Mouse (Mus musculus): ENCODE results near the gene Nbr1. TPM values are rescaled to one million over a fixed set of nuclear protein-coding genes. Genes with fewer than 3 reads are reported as not detected.
"Not testable (repeated sequence)": the region's sequence is repeated elsewhere in the genome, so short reads cannot be mapped to it uniquely, and the experiment has no call there.

The Nbr1 gene
- polyA plus RNA-seq, 1 experiment from 2014 or later, result 50.9 TPM

DNA sequence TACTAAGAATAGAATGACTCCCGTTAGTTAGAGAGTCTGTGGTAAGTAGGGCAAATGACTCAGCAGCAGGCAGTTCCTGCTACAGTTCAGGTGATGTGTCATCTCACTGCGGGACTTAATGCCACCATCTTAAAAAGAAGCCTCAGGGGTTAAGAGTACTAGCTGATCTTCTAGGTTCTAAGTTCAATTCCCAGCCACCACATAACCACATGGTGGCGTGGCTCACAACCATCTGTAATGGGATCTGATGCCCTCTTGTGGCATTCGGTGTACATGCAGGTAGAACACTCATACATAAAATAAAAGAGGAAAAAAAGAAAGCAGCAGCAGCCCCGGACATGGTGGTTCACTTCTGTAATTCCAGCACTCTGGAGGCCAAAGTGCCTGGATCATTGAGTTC is 10.4 kb downstream of the Nbr1 start:
- Histone ChIP-seq H3K4me3 (ENCODE audit: low read depth, low read length) (no peak overlapping the region), H3K27ac (ENCODE audit: low read depth) (no peak overlapping the region), H3K27me3 (replicated peaks; ENCODE audit: control insufficient read depth, insufficient read depth, low read length) (no peaks in the 10 kb centered on the region), H3K9ac (ENCODE audit: low read length) (no peak overlapping the region), H3K4me1 (replicated peaks; ENCODE audit: control insufficient read depth, insufficient read depth, low read length) (no peaks in the 10 kb centered on the region), H3K9me3 (ENCODE audit: control insufficient read depth, low read length) (no peaks in the 10 kb centered on the region), H3K36me3 (ENCODE audit: control insufficient read depth, insufficient read depth, low read length) (peaks cover 74% of the 10 kb centered on the region), H3K4me2 (ENCODE audit: low read length) (no peak overlapping the region)
- 45% methylated on average over 5 of the region's 5 CpGs for WGBS
- ATAC-seq (replicated peaks; ENCODE audit: low FRiP score, low TSS enrichment, low read depth) (no peak; the same call in 1 of the 2 replicates), DNase-seq (ENCODE audit: low spot score) (peak; percentile 67)

GRCm38 (mm10) chr11:101568421-101568820 is 16.5 kb downstream of the Nbr1 start:
- Histone ChIP-seq H3K27me3 (replicated peaks; ENCODE audit: control insufficient read depth, insufficient read depth, low read length) (no peaks in the 10 kb centered on the region), H3K4me2 (ENCODE audit: low read length) (no peak overlapping the region), H3K4me1 (replicated peaks; ENCODE audit: control insufficient read depth, insufficient read depth, low read length) (no peaks in the 10 kb centered on the region), H3K9me3 (ENCODE audit: control insufficient read depth, low read length) (no peaks in the 10 kb centered on the region), H3K9ac (ENCODE audit: low read length) (no peak overlapping the region), H3K4me3 (ENCODE audit: low read depth, low read length) (no peak overlapping the region), H3K36me3 (ENCODE audit: control insufficient read depth, insufficient read depth, low read length) (peaks cover 90% of the 10 kb centered on the region), H3K27ac (ENCODE audit: low read depth) (no peak overlapping the region)
- DNase-seq (ENCODE audit: low spot score), result no peak
- 83% methylated on average over 3 of the region's 3 CpGs for WGBS
- ATAC-seq (replicated peaks; ENCODE audit: low FRiP score, low TSS enrichment, low read depth), result no peak

- ATAC-seq (replicated peaks; ENCODE audit: low FRiP score, low TSS enrichment, low read depth), result no peak
- Histone ChIP-seq H3K9ac (ENCODE audit: low read length) (no peak overlapping the region), H3K36me3 (ENCODE audit: control insufficient read depth, insufficient read depth, low read length) (peaks cover 99% of the 10 kb centered on the region), H3K4me1 (replicated peaks; ENCODE audit: control insufficient read depth, insufficient read depth, low read length) (no peaks in the 10 kb centered on the region), H3K4me3 (ENCODE audit: low read depth, low read length) (no peak overlapping the region), H3K4me2 (ENCODE audit: low read length) (no peak overlapping the region), H3K27ac (ENCODE audit: low read depth) (no peak overlapping the region), H3K27me3 (replicated peaks; ENCODE audit: control insufficient read depth, insufficient read depth, low read length) (no peaks in the 10 kb centered on the region), H3K9me3 (ENCODE audit: control insufficient read depth, low read length) (no peaks in the 10 kb centered on the region)
- DNase-seq (ENCODE audit: low spot score), result no peak
- 83% methylated on average over 6 of the region's 6 CpGs for WGBS
Measured at GRCm38 (mm10) chr11:101576116-101576515, 24.2 kb downstream of the Nbr1 start.

GRCm38 (mm10) chr11:101581081-101581764 is 29.3 kb downstream of the Nbr1 start:
- peaks cover 49% of the 10 kb centered on the region for H3K36me3 ChIP-seq (ENCODE audit: control insufficient read depth, insufficient read depth, low read length)
- no peaks in the 10 kb centered on the region for H3K4me1 ChIP-seq (replicated peaks; ENCODE audit: control insufficient read depth, insufficient read depth, low read length)
- no peak overlapping the region for H3K4me3 ChIP-seq (ENCODE audit: low read depth, low read length)
- 71% methylated on average over 6 of the region's 6 CpGs for WGBS
- H3K27me3 ChIP-seq (replicated peaks; ENCODE audit: control insufficient read depth, insufficient read depth, low read length), result no peaks in the 10 kb centered on the region
- H3K9ac ChIP-seq (ENCODE audit: low read length), result no peak overlapping the region
- H3K27ac ChIP-seq (ENCODE audit: low read depth), result no peak overlapping the region
- H3K9me3 ChIP-seq (ENCODE audit: control insufficient read depth, low read length), result no peaks in the 10 kb centered on the region
- H3K4me2 ChIP-seq (ENCODE audit: low read length), result peak overlapping the region; percentile 64; the same call in 1 of the 2 replicates
- no peak for ATAC-seq (replicated peaks; ENCODE audit: low FRiP score, low TSS enrichment, low read depth)
- no peak for DNase-seq (ENCODE audit: low spot score)

DNA sequence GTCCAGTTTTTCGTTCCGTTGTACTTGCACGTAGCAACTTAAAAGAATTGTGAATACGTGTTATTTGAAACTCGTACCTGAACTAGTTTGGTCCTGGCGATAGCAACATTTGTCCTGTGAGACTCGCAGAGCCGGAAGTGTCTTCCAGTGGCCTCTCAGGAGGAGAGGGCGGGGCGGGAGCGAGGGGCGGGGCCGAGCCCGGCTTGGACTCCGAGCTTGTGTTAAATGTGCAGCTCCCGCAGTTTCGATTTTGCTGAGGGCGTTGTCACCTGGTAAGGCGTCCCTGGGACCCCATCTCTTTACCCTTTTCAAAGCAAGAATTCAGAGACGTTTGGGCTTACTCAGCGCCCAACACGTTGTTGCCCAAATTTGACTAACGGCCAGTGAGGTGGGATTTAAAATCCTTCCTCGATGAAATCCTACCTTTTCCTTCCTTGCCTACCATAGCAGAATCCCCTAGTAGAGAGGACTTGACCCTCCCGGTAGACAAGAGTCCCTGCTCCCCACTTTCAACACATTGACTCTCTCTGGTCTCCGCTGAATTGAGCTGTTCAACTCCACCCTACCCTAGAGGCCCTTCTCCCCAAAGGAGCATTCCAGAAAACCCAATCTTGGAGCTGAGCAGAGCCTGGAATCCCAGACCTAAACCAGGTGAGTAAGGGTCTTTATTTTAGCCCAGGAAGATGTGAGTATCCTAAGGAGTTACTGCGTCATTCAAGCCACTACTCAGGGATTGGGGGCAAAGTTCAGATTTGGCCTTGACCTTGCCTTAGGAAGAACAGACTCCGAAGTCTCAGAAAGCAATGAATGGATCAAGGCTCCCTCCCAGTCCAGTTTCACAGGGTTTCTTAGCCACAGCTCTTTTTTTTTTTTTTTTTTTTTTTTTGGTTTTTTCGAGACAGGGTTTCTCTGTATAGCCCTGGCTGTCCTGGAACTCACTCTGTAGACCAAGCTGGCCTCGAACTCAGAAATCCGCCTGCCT is 30.4 kb downstream of the Nbr1 start, which contains the start of gene Tmem106a:
TSS of gene Tmem106a (plus strand) at position 189 of the 982 bp plus-strand sequence.
- no peaks in the 10 kb centered on the region for H3K4me1 ChIP-seq (replicated peaks; ENCODE audit: control insufficient read depth, insufficient read depth, low read length)
- WGBS, result 17% methylated on average over 30 of the region's 31 CpGs
- H3K4me3 ChIP-seq (ENCODE audit: low read depth, low read length), result peak within 1 kb of the TSS; percentile 44
- H3K36me3 ChIP-seq (ENCODE audit: control insufficient read depth, insufficient read depth, low read length), result peaks cover 38% of the 10 kb centered on the region
- peak within 1 kb of the TSS; percentile 64 for H3K4me2 ChIP-seq (ENCODE audit: low read length)
- 0 out of 2 replicates have a peak within 1 kb of the TSS, but pooled peaks have one; percentile 6 for H3K27ac ChIP-seq (ENCODE audit: low read depth)
- no peaks in the 10 kb centered on the region for H3K27me3 ChIP-seq (replicated peaks; ENCODE audit: control insufficient read depth, insufficient read depth, low read length)
- peak; percentile 85 for DNase-seq (ENCODE audit: low spot score)
- H3K9me3 ChIP-seq (ENCODE audit: control insufficient read depth, low read length), result no peaks in the 10 kb centered on the region
- ATAC-seq (replicated peaks; ENCODE audit: low FRiP score, low TSS enrichment, low read depth), result peak; percentile 82
- H3K9ac ChIP-seq (ENCODE audit: low read length), result peak within 1 kb of the TSS; percentile 49; the same call in 1 of the 2 replicates

DNA sequence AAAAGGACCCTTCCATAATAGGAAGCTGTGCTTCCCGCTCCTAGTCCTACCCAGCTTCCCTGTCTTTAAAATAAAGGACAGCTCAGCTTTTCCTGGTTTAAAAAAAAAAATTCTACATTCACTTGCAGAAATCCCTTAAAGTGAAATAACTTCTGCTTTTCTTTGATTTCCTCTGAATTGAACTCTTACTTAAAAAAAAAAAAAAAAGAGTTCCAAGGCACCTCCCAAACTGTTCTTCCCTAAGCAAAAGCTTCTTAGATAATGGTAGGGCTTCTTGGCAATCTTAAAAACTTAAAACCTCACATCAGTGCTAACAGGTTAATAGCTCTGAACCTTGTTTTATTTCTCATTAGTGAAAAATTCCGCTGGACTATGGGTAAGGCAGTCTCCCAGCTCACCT is 31.3 kb downstream of the Nbr1 start:
- WGBS, result 87% methylated on average over 2 of the region's 2 CpGs
- ATAC-seq (replicated peaks; ENCODE audit: low FRiP score, low TSS enrichment, low read depth) (no peak), DNase-seq (ENCODE audit: low spot score) (no peak)
- Histone ChIP-seq H3K9me3 (ENCODE audit: control insufficient read depth, low read length) (no peaks in the 10 kb centered on the region), H3K27ac (ENCODE audit: low read depth) (no peak overlapping the region), H3K27me3 (replicated peaks; ENCODE audit: control insufficient read depth, insufficient read depth, low read length) (no peaks in the 10 kb centered on the region), H3K4me1 (replicated peaks; ENCODE audit: control insufficient read depth, insufficient read depth, low read length) (no peaks in the 10 kb centered on the region), H3K4me2 (ENCODE audit: low read length) (no peak overlapping the region), H3K9ac (ENCODE audit: low read length) (no peak overlapping the region), H3K36me3 (ENCODE audit: control insufficient read depth, insufficient read depth, low read length) (peaks cover 29% of the 10 kb centered on the region), H3K4me3 (ENCODE audit: low read depth, low read length) (no peak overlapping the region)

- 100% methylated on average over 1 of the region's 1 CpGs for WGBS
- H3K27ac ChIP-seq (ENCODE audit: low read depth); H3K4me3 ChIP-seq (ENCODE audit: low read depth, low read length); ATAC-seq (replicated peaks; ENCODE audit: low FRiP score, low TSS enrichment, low read depth); H3K27me3 ChIP-seq (replicated peaks; ENCODE audit: control insufficient read depth, insufficient read depth, low read length); H3K4me2 ChIP-seq (ENCODE audit: low read length); DNase-seq (ENCODE audit: low spot score); H3K9me3 ChIP-seq (ENCODE audit: control insufficient read depth, low read length); H3K4me1 ChIP-seq (replicated peaks; ENCODE audit: control insufficient read depth, insufficient read depth, low read length); H3K9ac ChIP-seq (ENCODE audit: low read length): not testable (repeated sequence)
- H3K36me3 ChIP-seq (ENCODE audit: control insufficient read depth, insufficient read depth, low read length), result peaks cover 12% of the 10 kb centered on the region
Measured at GRCm38 (mm10) chr11:101585031-101585430, 33.1 kb downstream of the Nbr1 start.

DNA sequence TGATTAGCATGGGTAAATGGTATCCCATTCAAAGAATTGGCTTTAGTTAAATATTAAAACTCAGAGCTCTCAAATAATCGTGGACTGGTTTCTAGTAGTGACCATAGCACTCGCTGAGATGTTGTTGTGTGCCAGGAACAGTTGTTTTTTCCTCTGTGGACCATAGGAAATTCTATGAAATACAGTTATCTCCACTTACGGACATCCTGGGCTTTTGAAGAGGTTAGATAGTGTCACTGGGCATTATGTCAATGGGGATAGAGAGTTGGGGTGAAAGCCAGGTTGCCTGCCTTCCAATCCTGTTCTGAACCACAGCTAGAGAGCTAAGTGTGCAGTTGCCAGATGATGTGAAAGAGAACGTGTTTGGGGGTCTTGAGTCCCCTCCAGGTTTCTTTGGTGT is 33.9 kb downstream of the Nbr1 start:
- Histone ChIP-seq H3K27ac (ENCODE audit: low read depth) (no peak overlapping the region), H3K9me3 (ENCODE audit: control insufficient read depth, low read length) (no peaks in the 10 kb centered on the region), H3K9ac (ENCODE audit: low read length) (no peak overlapping the region), H3K36me3 (ENCODE audit: control insufficient read depth, insufficient read depth, low read length) (peaks cover 4% of the 10 kb centered on the region), H3K4me3 (ENCODE audit: low read depth, low read length) (no peak overlapping the region), H3K27me3 (replicated peaks; ENCODE audit: control insufficient read depth, insufficient read depth, low read length) (no peaks in the 10 kb centered on the region), H3K4me2 (ENCODE audit: low read length) (no peak overlapping the region), H3K4me1 (replicated peaks; ENCODE audit: control insufficient read depth, insufficient read depth, low read length) (no peaks in the 10 kb centered on the region)
- WGBS, result 76% methylated on average over 4 of the region's 4 CpGs
- no peak for ATAC-seq (replicated peaks; ENCODE audit: low FRiP score, low TSS enrichment, low read depth)
- no peak for DNase-seq (ENCODE audit: low spot score)

Data from intestine, embryonic 14.5 days (tissue).